Mouse (Mus musculus) olfactory bulb, adult 2 months (tissue): ENCODE results near the gene Olfr646.

Source experiments
- CTCF ChIP-seq: fragments of 200-500 bp; IDR thresholded peaks from 2 replicates; pipeline ENCODE4 v1.5.1; 2012; ENCODE audit warnings: low read depth, mild to moderate bottlenecking, low read length, moderate library complexity; ENCODE audit not compliant: insufficient read depth
- POLR2A ChIP-seq: fragments of 200-500 bp; IDR thresholded peaks from 2 replicates; pipeline ENCODE4 v1.6.1; 2012; ENCODE audit warnings: mild to moderate bottlenecking, low read depth, low read length, moderate library complexity; ENCODE audit not compliant: insufficient read depth

- no peak for TF ChIP-seq CTCF
- no peak for TF ChIP-seq POLR2A
These were observed 25.1 kb downstream of the Olfr646 start, which contains the start of gene Ubqln5 for GRCm38 (mm10) chr7:104129726-104130125.
